Mouse (Mus musculus): ENCODE data around the gene Notch4.
A peak's percentile ranks its signal among the peaks of the same experiment; 100 is the strongest.

Gene Notch4

GRCm38 (mm10) chr17:34571875-34572274, 7.8 kb downstream of the Notch4 start:
- no peak for DNase-seq (ENCODE audit: low spot score)

DNA sequence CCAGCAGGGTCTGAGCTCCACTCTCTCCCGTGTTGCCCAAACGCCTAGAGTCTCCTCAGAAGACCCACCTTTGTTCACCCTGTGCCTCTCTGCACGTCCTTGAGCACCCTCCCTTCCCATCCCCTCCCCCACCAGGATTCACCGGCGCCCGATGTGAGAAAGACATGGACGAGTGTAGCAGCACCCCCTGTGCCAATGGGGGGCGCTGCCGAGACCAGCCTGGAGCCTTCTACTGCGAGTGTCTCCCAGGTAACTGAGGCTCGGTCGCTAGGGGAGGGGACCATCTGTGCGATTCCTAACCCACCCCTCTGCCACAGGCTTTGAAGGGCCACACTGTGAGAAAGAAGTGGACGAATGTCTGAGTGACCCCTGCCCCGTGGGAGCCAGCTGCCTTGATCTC, 8.3 kb downstream of the Notch4 start:
- DNase-seq (ENCODE audit: low spot score), result no peak

GRCm38 (mm10) chr17:34576577-34576976, 12.5 kb downstream of the Notch4 start:
- no peak for DNase-seq (ENCODE audit: low spot score)

DNA sequence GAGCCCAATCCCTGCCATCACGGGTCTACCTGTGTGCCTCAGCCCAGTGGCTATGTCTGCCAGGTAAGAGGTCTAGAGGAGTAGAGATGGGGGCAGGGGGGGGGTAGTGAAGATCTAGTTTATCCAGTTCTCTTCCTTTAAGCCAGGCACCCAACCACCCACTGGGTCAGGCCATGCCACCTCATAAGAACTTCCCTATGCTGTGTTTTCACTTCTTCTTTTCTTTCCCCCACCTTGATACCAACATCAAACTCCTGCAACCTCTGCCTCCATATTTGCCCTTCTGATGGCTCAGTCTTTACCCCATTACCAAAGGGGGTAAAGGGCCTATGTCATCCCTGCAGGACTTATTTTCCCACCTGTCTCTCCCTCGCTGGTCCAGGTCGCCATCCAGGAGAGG, 14.0 kb downstream of the Notch4 start:
- no peak for DNase-seq (ENCODE audit: low spot score)

DNA sequence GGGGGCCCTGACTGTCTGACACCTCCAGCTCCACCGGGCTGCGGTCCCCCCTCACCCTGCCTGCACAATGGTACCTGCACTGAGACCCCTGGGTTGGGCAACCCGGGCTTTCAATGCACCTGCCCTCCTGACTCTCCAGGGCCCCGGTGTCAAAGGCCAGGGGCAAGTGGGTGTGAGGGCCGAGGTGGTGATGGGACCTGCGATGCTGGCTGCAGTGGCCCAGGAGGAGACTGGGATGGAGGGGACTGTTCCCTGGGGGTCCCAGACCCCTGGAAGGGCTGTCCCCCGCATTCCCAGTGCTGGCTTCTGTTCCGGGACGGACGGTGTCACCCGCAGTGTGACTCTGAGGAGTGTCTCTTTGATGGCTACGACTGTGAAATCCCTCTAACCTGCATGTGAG, 18.5 kb downstream of the Notch4 start:
- no peak for DNase-seq (ENCODE audit: low spot score)

GRCm38 (mm10) chr17:34583397-34583796, 19.3 kb downstream of the Notch4 start:
- DNase-seq (ENCODE audit: low spot score), result no peak

GRCm38 (mm10) chr17:34583819-34584218, 19.8 kb downstream of the Notch4 start:
- no peak for DNase-seq (ENCODE audit: low spot score)

GRCm38 (mm10) chr17:34585121-34585520, 21.1 kb downstream of the Notch4 start:
- DNase-seq (ENCODE audit: low spot score), result no peak

GRCm38 (mm10) chr17:34585877-34586771, 22.1 kb downstream of the Notch4 start:
- no peak for DNase-seq (ENCODE audit: low spot score)

DNA sequence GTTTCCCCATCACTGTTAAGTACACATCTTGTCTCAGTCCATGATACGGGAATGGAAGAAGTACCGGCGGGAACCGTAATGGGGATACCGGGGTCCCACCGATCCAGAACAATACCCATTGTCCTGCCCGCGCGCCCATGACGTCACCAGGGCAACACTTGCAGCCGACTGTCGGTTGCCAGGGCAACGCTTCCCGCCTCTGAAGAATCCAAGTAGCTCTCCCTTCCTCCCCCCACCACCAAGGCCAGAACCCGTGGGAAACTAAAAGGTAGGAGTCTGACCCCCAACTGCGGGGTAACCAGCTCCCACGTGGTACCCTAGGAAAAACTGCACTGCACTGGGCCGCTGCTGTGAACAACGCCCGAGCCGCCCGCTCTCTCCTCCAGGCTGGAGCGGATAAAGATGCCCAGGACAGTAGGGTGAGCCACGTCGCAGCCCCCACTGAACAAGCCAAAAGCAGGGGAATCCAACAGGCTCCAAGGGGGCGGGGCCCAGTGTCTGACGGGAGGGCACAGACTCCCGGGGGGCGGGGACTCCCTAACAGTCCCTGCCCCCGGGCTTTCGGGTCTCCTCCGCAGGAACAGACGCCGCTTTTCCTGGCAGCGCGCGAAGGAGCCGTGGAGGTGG, 22.8 kb downstream of the Notch4 start:
- DNase-seq (ENCODE audit: low spot score), result peak; percentile 92

DNA sequence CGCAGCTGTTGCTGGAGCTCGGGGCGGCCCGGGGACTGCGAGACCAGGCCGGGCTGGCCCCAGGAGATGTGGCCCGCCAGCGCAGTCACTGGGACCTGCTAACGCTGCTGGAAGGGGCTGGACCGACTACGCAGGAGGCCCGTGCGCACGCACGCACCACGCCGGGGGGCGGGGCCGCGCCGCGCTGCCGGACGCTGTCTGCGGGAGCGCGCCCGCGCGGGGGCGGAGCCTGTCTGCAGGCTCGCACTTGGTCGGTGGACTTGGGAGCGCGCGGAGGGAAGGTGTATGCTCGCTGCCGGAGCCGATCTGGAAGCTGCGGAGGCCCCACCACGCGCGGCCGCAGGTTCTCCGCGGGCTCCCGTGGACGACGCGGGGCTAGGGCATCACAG, 23.3 kb downstream of the Notch4 start:
- peak; percentile 95 for DNase-seq (ENCODE audit: low spot score)

GRCm38 (mm10) chr17:34587814-34588213, 23.7 kb downstream of the Notch4 start:
- DNase-seq (ENCODE audit: low spot score), result no peak

DNA sequence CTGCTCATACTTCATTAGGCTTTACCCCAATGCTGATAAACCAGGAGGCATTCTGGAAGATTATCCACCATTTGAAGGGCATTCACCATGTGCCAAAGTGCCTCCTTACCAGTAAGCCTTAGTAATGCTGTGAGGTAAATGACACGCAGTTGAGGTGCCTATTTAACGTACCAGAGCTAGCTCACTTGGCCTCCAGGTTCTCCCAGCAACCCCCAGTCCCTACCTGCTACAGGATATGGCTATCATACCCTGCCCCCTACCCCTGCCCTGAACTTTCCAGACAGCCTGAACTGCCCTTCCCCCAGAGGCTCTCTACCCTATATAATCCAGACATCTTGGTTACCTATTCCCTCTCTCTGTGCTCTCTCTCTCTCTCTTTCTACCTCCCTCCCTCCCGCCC, 24.7 kb downstream of the Notch4 start:
- DNase-seq (ENCODE audit: low spot score), result no peak

DNA sequence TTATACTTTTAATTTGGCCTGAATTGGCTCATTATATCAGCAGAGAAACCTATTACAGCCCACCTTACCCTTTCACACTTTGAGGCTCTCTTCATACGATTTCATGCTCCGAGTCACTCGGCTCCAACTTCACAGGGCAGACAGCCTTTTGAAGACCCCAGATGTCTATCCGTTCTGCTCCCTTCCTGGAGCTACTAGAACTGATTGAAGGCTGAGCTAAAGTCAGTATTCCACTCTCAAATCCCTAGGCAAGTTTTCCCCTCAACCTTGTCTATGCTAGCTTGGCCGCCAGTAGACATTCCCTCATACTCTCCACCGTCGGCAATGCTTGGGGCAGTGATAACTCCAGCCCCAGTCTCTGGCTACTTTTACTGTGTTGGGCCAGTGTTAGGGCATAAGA, 25.1 kb downstream of the Notch4 start:
- DNase-seq (ENCODE audit: low spot score), result no peak

GRCm38 (mm10) chr17:34589681-34590101, 25.6 kb downstream of the Notch4 start, which contains the start of gene Gpsm3:
TSS of gene Gpsm3 (plus strand) at chr17:34589806.
- DNase-seq (ENCODE audit: low spot score), result peak; percentile 41

GRCm38 (mm10) chr17:34590154-34590987, 26.3 kb downstream of the Notch4 start:
- DNase-seq (ENCODE audit: low spot score), result peak; percentile 45

GRCm38 (mm10) chr17:34591029-34591993, 27.2 kb downstream of the Notch4 start, which contains the start of gene Pbx2:
TSS of gene Pbx2 (plus strand) at chr17:34591266.
- peak; percentile 63 for DNase-seq (ENCODE audit: low spot score)

DNA sequence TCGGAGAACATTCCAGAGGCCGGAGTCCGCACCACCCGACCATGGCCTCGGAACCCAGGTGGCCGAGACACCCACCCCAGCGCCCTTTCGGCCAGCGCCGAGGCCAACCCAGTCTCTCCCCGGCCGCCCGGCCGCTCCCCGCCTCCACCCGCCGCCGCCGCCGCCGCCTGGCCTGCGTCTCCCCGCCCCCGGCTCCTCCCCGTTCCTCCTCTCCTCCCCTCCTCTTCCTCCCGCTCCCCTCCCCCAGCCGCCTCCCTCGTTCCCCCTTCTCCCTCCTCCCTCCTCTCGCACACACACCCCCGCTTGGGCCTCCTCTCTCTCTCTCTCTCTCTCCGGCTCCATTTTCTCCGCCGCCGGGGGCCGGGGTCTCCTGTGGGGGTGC, 27.9 kb downstream of the Notch4 start:
- peak; percentile 90 for DNase-seq (ENCODE audit: low spot score)

- peak; percentile 60 for DNase-seq (ENCODE audit: low spot score)
Measured at GRCm38 (mm10) chr17:34592581-34593549, 28.8 kb downstream of the Notch4 start.

All from MN1 (cell line).